Mouse (Mus musculus) layer of hippocampus, postnatal 25 days (tissue): ENCODE data around the gene Casd1. TPM values are rescaled to one million over a fixed set of nuclear protein-coding genes. Genes with fewer than 3 reads are reported as not detected.

Source experiments
- total RNA-seq, 2 experiments: library from RNA; stranded (reverse); gene quantifications; 2 replicates each; pipeline ENCODE4 v1.2.3; 2021

Gene Casd1
- total RNA-seq, 2 experiments from 2014 or later: 47.6 to 49.8 TPM

Other genes starting within 250 kb of the Casd1 start
- gene Col1a2, start 96.0 kb upstream of the Casd1 start, total RNA-seq: 10 to 100 TPM; 17.0 to 18.9 TPM
- 10 to 100 TPM; 33.3 to 35.3 TPM for gene Sgce, start 146.4 kb downstream of the Casd1 start, total RNA-seq
- gene Peg10, start 146.5 kb downstream of the Casd1 start, total RNA-seq: 1 to 10 TPM; 6.0 to 6.8 TPM